Mouse (Mus musculus) naive thymus-derived CD4-positive, alpha-beta T cell, adult 2 months (primary cell): ENCODE results near the gene Gm10282.
A peak's percentile ranks its signal among the peaks of the same experiment; 100 is the strongest.

Source experiments
- DNase-seq: peaks from one replicate; pipeline ENCODE4 v3.0.0-alpha.2; 2011; ENCODE audit warnings: low read depth

The Gm10282 gene

DNA sequence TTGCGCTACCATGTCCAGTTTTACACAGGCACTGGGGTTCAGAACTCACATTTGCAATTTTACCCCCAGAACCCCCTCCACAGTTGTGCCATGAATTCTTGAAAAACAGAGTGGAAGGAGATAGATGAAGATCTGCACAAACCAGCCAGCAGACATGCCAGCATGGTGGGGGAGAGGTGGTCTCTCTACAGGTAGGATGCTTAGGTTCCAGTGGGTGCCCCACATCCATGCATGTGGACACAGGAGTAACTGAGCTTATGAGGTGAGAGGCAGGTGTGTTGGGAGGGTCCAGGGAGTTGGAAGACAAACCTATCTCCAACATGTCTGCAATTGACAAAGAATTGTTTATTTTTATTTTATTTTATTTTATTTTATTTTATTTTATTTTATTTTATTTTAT is 6.1 kb downstream of the Gm10282 start:
- DNase-seq: no peak

DNA sequence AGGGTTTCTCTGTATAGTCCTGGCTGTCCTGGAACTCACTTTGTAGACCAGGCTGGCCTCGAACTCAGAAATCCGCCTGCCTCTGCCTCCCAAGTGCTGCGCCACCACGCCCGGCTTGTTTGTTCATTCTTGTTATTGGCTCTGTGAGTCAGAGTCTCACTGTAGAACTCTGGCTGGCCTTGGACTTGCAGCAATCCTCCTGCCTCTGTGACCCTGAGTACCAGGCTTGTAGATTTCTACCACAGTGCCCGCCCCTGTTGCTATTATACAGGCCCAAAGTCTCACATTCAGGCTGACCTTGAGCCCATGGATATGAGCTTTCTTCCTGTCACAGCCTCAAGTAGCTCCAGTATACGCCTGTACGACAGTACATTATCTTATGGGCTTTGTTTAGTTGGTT is 8.5 kb downstream of the Gm10282 start:
- DNase-seq: no peak

- DNase-seq: peak; percentile 83
Observed at GRCm38 (mm10) chr8:72295679-72296078, 9.4 kb downstream of the Gm10282 start.

DNA sequence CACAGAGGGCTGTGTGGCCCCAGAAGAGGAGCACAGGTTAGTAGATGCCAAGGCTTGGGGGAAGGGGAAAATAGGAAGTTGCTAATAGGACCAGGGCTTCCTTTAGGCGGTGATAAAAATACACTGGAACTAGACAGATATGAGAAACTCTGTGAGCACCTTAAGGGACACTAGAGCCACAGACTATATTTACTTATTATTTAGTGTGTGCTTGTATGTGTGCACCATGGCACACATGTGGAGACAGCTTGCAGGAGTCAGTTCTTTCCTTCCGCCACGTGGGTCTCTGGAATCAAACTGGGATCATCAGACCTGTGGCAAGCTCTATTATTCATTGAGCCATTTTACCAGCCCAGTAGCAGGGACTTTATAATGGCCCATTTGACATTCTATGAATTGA is 9.9 kb downstream of the Gm10282 start:
- DNase-seq: no peak

DNA sequence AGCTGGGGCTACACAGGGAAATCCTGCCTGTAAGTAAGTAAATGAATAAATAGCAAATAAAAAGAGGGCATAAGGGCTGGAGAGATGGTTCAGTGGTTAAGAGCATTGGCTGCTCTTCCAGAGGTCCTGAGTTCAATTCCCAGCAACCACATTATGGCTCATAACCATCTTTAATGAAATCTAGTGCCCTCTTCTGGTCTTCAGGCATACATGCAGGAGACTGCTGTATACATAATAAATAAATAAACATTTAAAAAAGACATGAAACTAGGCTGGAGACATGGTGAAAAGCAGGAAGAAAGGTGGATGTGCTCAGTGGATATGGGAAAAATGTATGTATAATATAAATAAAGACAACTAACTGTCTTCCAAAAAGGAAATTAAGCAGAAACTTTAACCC is 11.8 kb downstream of the Gm10282 start:
- DNase-seq: no peak

DNA sequence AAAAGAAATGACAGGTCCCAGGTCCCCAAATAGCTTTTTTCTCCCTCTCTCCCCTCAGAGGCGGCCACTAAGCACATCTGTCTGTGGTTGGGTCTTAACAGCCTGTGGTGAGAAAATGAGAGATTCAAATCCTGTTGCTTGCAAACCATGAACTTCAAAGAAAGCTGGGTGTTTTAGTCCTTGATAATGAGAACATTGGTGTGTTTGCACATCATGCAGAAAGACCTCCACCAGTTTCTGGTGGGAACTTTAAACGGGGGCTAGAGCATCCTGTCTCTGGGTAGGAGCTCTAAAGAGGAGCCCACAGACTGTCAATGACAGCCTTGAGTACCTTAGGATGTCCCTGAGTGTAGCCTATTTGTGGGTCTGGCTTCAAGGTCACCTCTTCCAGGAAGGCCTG is 14.0 kb downstream of the Gm10282 start:
- peak; percentile 72 for DNase-seq

DNA sequence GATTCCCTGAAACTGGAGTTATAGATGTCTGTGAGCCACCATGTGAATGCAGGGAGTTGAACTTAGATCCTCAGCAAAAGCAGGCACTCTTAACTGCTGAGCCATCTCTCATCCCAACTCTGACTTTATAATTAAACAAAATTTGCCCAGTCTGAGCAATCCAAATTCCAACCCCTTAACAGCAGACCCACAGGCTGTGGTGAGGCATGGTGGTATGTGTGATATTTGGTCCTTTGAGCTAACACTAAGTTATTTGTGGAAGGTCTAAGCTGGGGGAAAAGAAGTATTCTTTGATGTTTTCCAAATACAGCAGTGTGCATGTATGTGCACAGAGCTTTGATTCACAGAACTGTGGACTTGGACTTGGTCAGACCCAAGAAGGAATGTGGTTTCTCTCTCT is 16.0 kb downstream of the Gm10282 start:
- DNase-seq: no peak

DNA sequence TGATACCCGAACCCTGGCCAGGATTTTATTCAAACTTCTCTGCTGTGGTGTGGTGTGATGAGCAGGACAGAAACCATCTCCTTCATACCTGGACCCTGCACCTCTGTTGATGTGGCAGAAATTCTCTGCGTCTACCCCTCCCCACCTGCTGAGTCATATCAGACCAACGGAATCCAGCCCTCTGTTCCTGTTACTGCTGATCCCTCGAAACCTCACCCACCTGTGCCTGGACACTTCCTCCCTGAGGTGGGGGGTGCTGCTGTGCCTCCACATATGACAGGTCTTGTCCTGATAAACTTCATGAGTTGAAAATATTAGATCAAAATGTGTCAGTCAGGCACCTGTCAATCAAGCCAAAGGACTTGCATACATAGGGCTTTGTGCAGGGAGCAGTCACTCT is 19.8 kb downstream of the Gm10282 start:
- DNase-seq: no peak

DNA sequence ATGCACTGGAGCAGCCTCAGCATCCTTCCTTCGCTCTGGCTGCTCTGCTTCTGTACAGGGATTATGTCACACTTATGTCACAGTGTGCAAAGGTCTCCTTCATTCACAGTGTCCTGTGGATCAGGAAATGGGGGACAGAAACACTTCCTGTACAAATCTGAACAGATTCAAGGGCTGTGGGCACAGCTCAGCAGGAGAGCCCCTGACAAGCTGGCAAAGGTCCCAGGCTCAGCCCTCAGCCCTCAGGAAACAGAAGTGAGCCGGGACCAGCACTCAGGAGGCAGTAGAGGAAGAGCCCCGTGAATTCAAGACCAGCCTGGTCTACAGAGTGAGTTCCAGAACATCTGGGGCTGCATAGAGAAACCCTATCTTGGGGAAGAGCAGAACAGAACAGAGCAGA is 23.4 kb downstream of the Gm10282 start:
- no peak for DNase-seq

GRCm38 (mm10) chr8:72279151-72279550 is 25.9 kb downstream of the Gm10282 start:
- DNase-seq: peak; percentile 91

DNA sequence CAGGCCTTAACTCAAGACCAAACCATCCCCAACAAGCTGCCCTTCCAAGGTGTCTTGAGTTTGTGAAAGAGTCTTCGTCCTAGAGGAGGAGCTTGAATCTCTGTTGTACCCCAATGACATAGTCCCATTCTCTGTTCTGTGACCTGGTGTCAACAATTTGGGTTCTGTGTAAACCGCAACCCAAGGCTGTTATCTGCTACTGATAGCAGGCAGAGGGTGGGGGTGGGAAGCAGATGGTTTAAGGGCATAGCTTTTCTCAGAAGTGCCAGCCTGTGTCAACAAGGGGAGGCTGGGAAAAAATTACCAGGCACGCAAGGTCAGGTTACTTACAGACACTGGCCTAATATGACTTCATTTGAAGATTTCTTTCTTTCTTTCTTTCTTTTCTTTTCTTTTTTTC is 27.8 kb downstream of the Gm10282 start:
- peak; percentile 75 for DNase-seq

GRCm38 (mm10) chr8:72273807-72274206 is 31.3 kb downstream of the Gm10282 start:
- DNase-seq: no peak

DNA sequence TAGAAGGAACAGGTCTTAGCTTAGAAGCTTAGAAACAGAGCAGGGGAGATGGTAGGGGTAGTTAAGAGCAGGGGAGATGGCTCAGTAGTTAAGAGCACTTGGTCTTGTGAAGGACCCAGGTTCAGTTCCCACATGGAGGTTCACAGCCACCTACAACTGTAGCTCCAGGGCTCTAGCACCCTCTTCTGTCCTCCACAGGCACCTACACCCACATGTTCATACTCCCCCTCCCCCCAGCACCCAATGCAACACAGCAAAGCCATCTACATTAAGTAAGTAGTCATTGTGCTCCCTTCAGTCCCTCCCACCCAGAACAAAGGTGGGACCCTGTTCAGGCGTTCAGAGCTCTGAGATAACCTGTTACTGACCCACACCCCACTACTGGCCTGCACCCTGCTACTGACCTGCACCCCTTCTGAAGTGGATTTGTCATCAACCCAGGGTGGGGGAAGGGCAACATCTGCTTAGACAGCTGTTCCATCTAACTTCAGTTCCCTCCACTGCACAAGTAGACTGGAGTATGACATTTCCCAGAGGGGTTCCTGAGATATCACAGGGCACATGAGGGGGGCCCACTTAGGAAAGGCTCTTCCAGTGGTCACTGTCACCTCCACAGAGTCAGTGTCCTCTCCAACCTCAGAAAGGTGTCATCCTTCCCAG is 31.8 kb downstream of the Gm10282 start:
- no peak for DNase-seq

DNA sequence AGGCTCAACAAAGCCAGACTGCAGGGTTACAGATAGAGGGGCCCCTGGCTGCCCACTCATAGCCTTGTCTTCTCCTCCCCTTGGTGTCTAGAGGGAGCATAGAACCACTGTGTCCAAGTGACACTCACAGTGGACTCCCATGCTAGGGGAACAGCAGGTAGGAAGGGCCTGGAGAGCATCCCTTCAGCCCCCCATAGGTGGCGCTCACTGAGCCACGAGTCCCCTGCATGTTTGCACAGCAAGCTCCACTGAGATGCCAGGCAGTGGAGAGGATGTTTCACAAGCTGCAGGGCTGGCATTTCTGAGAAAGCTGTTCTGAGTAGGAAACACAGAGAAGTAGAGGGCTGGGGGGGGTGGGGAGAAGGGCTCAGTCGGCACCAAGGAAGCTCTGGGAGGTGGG is 32.7 kb downstream of the Gm10282 start:
- DNase-seq: peak; percentile 90

DNA sequence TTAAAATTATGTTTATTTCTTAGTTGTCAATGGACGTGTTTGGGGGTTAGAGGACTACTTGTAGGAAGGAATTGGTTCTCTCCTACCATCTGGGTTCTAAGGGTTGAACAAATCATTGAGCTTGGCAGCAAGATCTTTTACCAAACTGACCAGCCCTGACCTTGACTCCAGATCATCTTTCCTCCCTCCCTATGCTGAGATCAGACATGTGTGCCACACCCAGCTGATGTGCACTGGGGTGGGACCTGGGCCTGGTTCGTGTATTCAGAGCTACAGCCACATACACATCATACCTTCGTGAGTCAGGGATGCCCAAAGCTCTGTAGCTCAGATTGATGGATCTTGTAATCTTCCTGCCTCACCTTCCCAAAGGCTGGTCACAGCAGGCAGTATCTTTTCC is 33.4 kb downstream of the Gm10282 start:
- DNase-seq: no peak

- DNase-seq: no peak
Observed at GRCm38 (mm10) chr8:72271051-72271660, 33.9 kb downstream of the Gm10282 start.

DNA sequence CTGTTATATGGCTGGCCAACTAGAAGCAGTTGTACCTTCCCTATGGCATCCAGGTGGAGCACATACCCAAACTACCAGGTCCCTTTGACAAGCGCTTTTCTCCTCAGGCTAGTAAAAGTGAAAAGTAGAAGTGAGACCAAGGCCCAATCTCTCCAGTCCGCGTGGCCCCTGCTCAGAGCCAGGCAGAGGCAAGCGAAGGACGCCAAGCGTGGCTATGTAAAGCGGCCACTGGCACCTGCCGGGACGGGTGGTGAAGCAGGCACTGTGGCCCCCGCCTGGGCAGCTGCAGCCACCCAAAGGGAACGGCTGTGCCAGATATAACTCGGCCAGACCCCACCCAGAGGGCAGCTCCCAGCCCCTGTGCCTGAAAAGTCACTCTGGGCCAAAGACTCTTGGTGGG is 34.5 kb downstream of the Gm10282 start:
- no peak for DNase-seq

- DNase-seq: no peak
Observed at GRCm38 (mm10) chr8:72268356-72268755, 36.7 kb downstream of the Gm10282 start.

GRCm38 (mm10) chr8:72267106-72267505 is 38.0 kb downstream of the Gm10282 start:
- no peak for DNase-seq

DNA sequence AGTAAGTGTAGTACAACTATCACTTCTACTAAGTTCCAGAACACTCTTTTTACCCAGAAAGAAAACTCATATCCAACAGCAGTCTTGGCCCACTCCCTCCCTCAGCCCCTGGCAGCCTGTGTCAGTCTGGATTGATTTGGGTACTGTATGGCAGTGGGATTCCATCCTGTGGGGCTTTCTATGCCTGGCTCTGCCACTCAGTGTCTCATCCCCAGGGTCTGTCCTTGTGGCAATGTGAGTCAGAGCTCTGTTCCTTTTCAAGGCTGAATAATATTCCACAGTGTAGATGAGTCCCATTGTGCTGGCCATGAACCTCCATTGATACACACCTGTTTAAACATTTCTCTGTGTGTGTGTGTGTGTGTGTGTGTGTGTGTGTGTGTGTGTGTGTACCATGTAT is 38.4 kb downstream of the Gm10282 start:
- DNase-seq: no peak

DNA sequence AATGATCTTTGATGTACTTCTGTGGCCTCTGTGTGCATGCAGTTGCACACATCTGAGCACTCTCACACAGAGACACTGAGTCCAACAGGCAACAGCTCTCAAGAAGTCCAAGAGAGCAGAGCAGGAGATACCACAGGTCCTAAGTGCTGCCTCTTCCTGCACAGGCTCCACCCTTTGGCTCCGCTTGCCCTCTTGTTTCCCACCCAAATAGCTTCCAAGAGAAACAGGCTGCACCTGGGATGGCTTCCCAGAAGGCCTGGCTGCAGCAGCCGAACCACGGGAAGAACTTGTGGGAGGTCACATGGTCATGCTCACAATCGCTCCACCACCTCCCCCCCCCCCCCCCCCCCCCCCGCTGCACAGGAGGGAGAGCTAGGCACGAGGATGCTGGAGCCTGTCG is 39.7 kb downstream of the Gm10282 start:
- DNase-seq: no peak

DNA sequence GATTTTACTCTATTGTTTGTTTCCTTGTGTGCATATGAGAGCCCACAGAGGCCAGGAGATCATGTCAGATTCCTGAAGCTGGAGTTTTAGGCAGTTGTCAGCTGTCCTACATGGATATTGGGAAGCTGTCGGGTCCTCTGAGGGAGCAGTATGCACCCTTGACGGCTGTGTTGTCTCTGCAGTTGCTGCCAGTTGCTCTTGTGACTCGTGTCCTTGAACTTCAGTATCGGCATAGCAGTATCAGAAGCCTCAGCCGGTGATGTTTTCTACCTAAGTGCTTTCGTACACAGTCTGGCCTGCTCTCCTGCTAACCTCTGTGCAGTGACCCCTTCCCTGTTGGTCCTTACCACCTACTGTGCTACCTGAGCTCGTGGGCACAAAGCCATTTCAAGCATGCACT is 41.6 kb downstream of the Gm10282 start:
- no peak for DNase-seq

- DNase-seq: no peak
Observed at GRCm38 (mm10) chr8:72262756-72263155, 42.3 kb downstream of the Gm10282 start.

GRCm38 (mm10) chr8:72261872-72262271 is 43.2 kb downstream of the Gm10282 start:
- DNase-seq: no peak
